Mouse (Mus musculus) kidney, embryonic 15.5 days (tissue): ENCODE measurements at regions not wholly inside any gene's neighbourhood (a gene's known extent, or its start where the extent isn't known, plus 50 kb on each side); places are given as distances from the start of the nearest gene placed in this dataset.
"Not testable (repeated sequence)": the region's sequence is repeated elsewhere in the genome, so short reads cannot be mapped to it uniquely, and the experiment has no call there.

Experiments
- ATAC-seq: fragments of 200-750 bp; cut with Nextera tagmentation; replicated peaks from 2 replicates; pipeline ENCODE4 v1.8.0; 2017; ENCODE audit warnings: moderate TSS enrichment; ENCODE audit not compliant: low FRiP score
- H3K27ac ChIP-seq: fragments of 300-500 bp; sonication (generic); 2 replicates; pipeline ENCODE4 v1.5.1; 2015; ENCODE audit warnings: mild to moderate bottlenecking, inconsistent platforms
- H3K27me3 ChIP-seq: fragments of 300-500 bp; sonication (generic); 2 replicates; pipeline ENCODE4 v1.6.1; 2015; ENCODE audit warnings: inconsistent platforms
- H3K36me3 ChIP-seq: fragments of 300-500 bp; sonication (generic); 2 replicates; pipeline ENCODE4 v1.6.1; 2015; ENCODE audit warnings: inconsistent platforms
- H3K4me1 ChIP-seq: fragments of 300-500 bp; sonication (generic); 2 replicates; pipeline ENCODE4 v1.6.1; 2015; ENCODE audit warnings: inconsistent platforms
- H3K4me2 ChIP-seq: fragments of 300-500 bp; sonication (generic); 2 replicates; pipeline ENCODE4 v1.6.1; 2015; ENCODE audit warnings: moderate library complexity, mild to moderate bottlenecking, inconsistent platforms
- H3K4me3 ChIP-seq: fragments of 300-500 bp; sonication (generic); replicated peaks from 2 replicates; pipeline ENCODE4 v1.5.1; 2015; ENCODE audit warnings: mild to moderate bottlenecking, inconsistent platforms
- H3K9ac ChIP-seq: fragments of 300-500 bp; sonication (generic); 2 replicates; pipeline ENCODE4 v1.6.1; 2015; ENCODE audit warnings: mild to moderate bottlenecking, inconsistent platforms
- H3K9me3 ChIP-seq: fragments of 300-500 bp; sonication (generic); replicated peaks from 2 replicates; pipeline ENCODE4 v1.6.1; 2016; ENCODE audit warnings: inconsistent platforms
- WGBS: fragments of 180-500 bp; shearing (Covaris S2); methylation state at CpG from one replicate; pipeline ENCODE4 v1.1.7; 2015; ENCODE audit warnings: mixed read lengths; 5-methylcytosine and 5-hydroxymethylcytosine counted together

GRCm38 (mm10) chr2:17932932-17933790, 63.6 kb downstream of the H2al2a start:
- Histone ChIP-seq H3K9me3 (no peaks in the 10 kb centered on the region), H3K4me1 (no peaks in the 10 kb centered on the region), H3K9ac (no peak overlapping the region), H3K27me3 (no peaks in the 10 kb centered on the region), H3K4me3 (no peak overlapping the region), H3K4me2 (no peak overlapping the region), H3K36me3 (no peaks in the 10 kb centered on the region), H3K27ac (no peak overlapping the region)
- WGBS: 61% methylated on average over 15 of the region's 15 CpGs
- no peak for ATAC-seq

DNA sequence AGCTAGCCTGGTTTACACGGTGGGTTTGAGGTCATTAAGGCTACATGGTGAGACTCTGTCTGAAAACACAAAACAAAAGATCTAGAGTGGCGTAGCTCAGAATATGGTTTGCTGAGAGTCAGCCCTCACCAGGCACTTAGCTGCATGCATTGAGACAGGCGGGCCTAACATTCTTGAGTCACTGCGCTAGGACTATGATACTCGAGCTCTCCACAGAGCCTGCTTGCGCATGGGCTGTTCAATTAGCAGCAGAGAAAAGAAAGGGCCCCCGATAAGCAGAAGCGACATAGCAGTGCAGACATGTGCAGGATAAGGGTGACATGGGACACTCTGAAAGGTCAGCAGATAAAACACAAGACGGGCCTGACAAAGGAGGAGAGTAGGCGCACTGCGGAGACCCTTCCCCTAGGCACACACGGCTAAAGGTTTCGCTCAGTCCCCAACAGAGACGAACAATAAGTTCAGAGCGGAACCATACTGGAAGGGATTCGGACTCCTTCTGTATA, 64.3 kb downstream of the H2al2a start:
- no peak for ATAC-seq

GRCm38 (mm10) chr2:17931881-17932280, 64.9 kb downstream of the H2al2a start:
- 83% methylated on average over 5 of the region's 5 CpGs for WGBS
- Histone ChIP-seq H3K36me3 (no peaks in the 10 kb centered on the region), H3K27ac (no peak overlapping the region), H3K4me1 (no peaks in the 10 kb centered on the region), H3K9ac (no peak overlapping the region), H3K4me2 (no peak overlapping the region), H3K4me3 (no peak overlapping the region), H3K27me3 (no peaks in the 10 kb centered on the region), H3K9me3 (no peaks in the 10 kb centered on the region)
- no peak for ATAC-seq

More for the DNA sequence above, 64.3 kb downstream of the H2al2a start:
- no peaks in the 10 kb centered on the region for H3K4me1 ChIP-seq
- H3K27me3 ChIP-seq: no peaks in the 10 kb centered on the region
- no peak overlapping the region for H3K4me3 ChIP-seq
- no peaks in the 10 kb centered on the region for H3K36me3 ChIP-seq
- H3K27ac ChIP-seq: no peak overlapping the region
- no peak overlapping the region for H3K9ac ChIP-seq
- H3K4me2 ChIP-seq: no peak overlapping the region
- 71% methylated on average over 16 of the region's 16 CpGs for WGBS
- no peaks in the 10 kb centered on the region for H3K9me3 ChIP-seq

GRCm38 (mm10) chr2:17918861-17919648, 77.7 kb downstream of the H2al2a start:
- Histone ChIP-seq H3K9ac (no peak overlapping the region), H3K4me3 (no peak overlapping the region), H3K4me2 (no peak overlapping the region), H3K36me3 (no peaks in the 10 kb centered on the region), H3K27me3 (no peaks in the 10 kb centered on the region), H3K9me3 (no peaks in the 10 kb centered on the region), H3K27ac (no peak overlapping the region), H3K4me1 (peaks cover 3% of the 10 kb centered on the region; the same call in 1 of the 2 replicates)
- 87% methylated on average over 1 of the region's 1 CpGs for WGBS
- no peak for ATAC-seq

DNA sequence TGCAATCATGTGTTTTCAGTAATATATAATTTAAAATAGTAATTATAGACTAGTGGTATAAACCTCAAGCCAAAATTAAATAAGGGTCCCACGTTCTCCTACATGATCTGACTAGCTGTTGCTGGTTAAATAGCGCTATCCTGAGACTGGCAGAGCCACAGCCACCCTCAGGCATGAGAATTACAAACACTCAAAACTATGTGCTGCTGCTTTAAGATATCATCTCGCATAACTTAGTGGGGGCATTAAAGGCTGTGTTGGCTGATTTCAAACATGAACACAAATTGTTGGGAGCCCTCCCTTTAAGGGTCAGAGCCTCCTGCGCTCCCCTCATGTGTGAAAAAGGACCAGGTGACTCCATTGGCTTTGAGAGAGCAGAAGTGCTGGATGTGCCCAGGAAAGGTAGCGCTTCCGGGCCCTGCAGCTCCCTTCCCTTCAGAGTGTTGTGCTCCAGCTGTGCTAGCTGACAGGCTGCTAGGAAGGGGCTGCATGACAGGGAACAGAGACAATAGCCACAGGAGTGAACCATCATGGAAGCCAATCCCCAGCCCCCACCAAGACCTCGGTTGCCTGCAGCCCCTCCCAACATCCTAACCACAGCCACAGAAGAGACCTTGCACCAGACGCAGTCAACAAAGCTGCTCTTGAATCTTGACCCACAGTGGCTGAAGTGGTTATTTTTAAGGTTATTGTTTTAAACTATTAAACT, 79.4 kb downstream of the H2al2a start:
- no peaks in the 10 kb centered on the region for H3K27me3 ChIP-seq
- no peak overlapping the region for H3K9ac ChIP-seq
- no peak overlapping the region for H3K4me3 ChIP-seq
- H3K4me1 ChIP-seq: peaks cover 3% of the 10 kb centered on the region; the same call in 1 of the 2 replicates
- H3K4me2 ChIP-seq: no peak overlapping the region
- no peaks in the 10 kb centered on the region for H3K9me3 ChIP-seq
- WGBS: 34% methylated on average over 8 of the region's 8 CpGs
- no peaks in the 10 kb centered on the region for H3K36me3 ChIP-seq
- peak; percentile 64; the same call in 1 of the 2 replicates for ATAC-seq
- no peak overlapping the region for H3K27ac ChIP-seq

DNA sequence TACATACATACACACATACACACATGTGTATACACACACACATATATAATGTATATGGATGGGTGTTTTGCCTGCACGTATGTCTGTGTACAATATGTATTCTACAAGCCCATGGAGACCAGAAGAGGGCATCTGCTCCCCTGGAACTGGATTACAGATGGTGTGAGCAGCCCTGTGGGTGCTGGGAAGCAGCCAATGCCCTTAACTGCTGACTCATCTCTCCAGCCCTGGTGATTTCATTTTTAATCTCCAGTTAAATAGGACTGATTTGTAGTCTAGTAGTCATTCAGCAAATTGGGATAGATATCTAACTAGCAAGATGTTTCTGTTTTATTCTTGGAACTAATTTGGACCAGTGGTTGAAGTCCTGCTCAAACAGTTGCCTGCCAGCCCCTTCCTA, 94.1 kb downstream of the H2al2a start:
- no peak overlapping the region for H3K27ac ChIP-seq
- H3K4me3 ChIP-seq: no peak overlapping the region
- no peaks in the 10 kb centered on the region for H3K9me3 ChIP-seq
- 93% methylated on average over 1 of the region's 1 CpGs for WGBS
- no peaks in the 10 kb centered on the region for H3K36me3 ChIP-seq
- no peak for ATAC-seq
- peaks cover 2% of the 10 kb centered on the region; the same call in 1 of the 2 replicates for H3K4me1 ChIP-seq
- H3K9ac ChIP-seq: no peak overlapping the region
- H3K27me3 ChIP-seq: no peaks in the 10 kb centered on the region
- no peak overlapping the region for H3K4me2 ChIP-seq

- Histone ChIP-seq H3K9me3 (no peaks in the 10 kb centered on the region), H3K27ac (no peak overlapping the region), H3K4me2 (no peak overlapping the region), H3K27me3 (no peaks in the 10 kb centered on the region), H3K9ac (no peak overlapping the region), H3K4me1 (peaks cover 2% of the 10 kb centered on the region; the same call in 1 of the 2 replicates), H3K36me3 (no peaks in the 10 kb centered on the region), H3K4me3 (no peak overlapping the region)
- WGBS: 50% methylated on average over 7 of the region's 8 CpGs
- peak; percentile 56; the same call in 1 of the 2 replicates for ATAC-seq
Observed at GRCm38 (mm10) chr2:17900202-17900601, 96.6 kb downstream of the H2al2a start.

- 29% methylated on average over 3 of the region's 3 CpGs for WGBS
- no peak for ATAC-seq
- no peaks in the 10 kb centered on the region for H3K9me3 ChIP-seq
- H3K27ac ChIP-seq: no peak overlapping the region
- H3K36me3 ChIP-seq: no peaks in the 10 kb centered on the region
- H3K9ac ChIP-seq: no peak overlapping the region
- no peaks in the 10 kb centered on the region for H3K27me3 ChIP-seq
- H3K4me1 ChIP-seq: peaks cover 2% of the 10 kb centered on the region; the same call in 1 of the 2 replicates
- H3K4me2 ChIP-seq: no peak overlapping the region
- no peak overlapping the region for H3K4me3 ChIP-seq
Observed at GRCm38 (mm10) chr2:17898780-17899179, 98.0 kb downstream of the H2al2a start.

GRCm38 (mm10) chr2:17896036-17896435, 100.7 kb downstream of the H2al2a start:
- WGBS: 94% methylated on average over 2 of the region's 2 CpGs
- H3K4me1 ChIP-seq: peaks cover 2% of the 10 kb centered on the region; the same call in 1 of the 2 replicates
- no peak for ATAC-seq

DNA sequence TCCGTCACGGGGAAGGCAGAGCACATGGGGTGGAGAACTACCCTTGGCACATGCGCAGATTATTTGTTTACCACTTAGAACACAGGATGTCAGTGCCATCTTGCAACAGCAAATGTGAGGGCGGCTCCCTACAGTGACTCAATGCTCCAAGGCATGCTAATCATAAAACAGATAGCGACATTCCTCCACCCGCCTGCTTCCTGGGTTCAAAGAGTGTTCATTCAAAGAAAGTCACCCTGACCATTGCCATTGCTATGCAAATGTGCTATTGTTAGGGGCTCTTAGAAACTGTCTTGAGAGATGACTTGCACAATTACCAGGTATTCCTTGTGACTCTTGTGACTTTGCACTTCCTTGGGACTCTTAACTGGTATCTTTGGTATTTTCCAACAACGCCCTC, 104.1 kb downstream of the H2al2a start:
- not testable (repeated sequence) for H3K27ac ChIP-seq, ATAC-seq
- WGBS: 96% methylated on average over 7 of the region's 7 CpGs

More at GRCm38 (mm10) chr2:17896036-17896435, 100.7 kb downstream of the H2al2a start:
- Histone ChIP-seq H3K27me3 (no peaks in the 10 kb centered on the region), H3K4me3 (no peak overlapping the region), H3K9ac (no peak overlapping the region), H3K36me3 (no peaks in the 10 kb centered on the region), H3K9me3 (no peaks in the 10 kb centered on the region), H3K4me2 (no peak overlapping the region), H3K27ac (no peak overlapping the region)

GRCm38 (mm10) chr2:17887699-17888098, 109.1 kb downstream of the H2al2a start:
- no peaks in the 10 kb centered on the region for H3K36me3 ChIP-seq
- H3K4me1 ChIP-seq: peaks cover 6% of the 10 kb centered on the region; the same call in 1 of the 2 replicates
- no peaks in the 10 kb centered on the region for H3K27me3 ChIP-seq
- no peak overlapping the region for H3K4me3 ChIP-seq
- no peak overlapping the region for H3K27ac ChIP-seq
- WGBS: 57% methylated on average over 3 of the region's 3 CpGs
- no peaks in the 10 kb centered on the region for H3K9me3 ChIP-seq
- ATAC-seq: no peak
- H3K9ac ChIP-seq: no peak overlapping the region
- H3K4me2 ChIP-seq: no peak overlapping the region

More for the DNA sequence above, 104.1 kb downstream of the H2al2a start:
- not testable (repeated sequence) for H3K4me1 ChIP-seq, H3K36me3 ChIP-seq, H3K4me3 ChIP-seq, H3K27me3 ChIP-seq, H3K9ac ChIP-seq, H3K4me2 ChIP-seq, H3K9me3 ChIP-seq
